Mouse (Mus musculus): ENCODE data around the gene Cct7. TPM values are rescaled to one million over a fixed set of nuclear protein-coding genes. Genes with fewer than 3 reads are reported as not detected.

The Cct7 gene
- total RNA-seq (2021) = 100 to 1,000 TPM; 127 to 135 TPM
- long read RNA-seq, experiment 1, transcript Cct7-201 (12 exons, 2,441 nt) = major isoform, 239 of 253 reads
- long read RNA-seq, experiment 1, partial matches to known transcripts = 11 of 253 reads
- long read RNA-seq, experiment 1, other reads (novel, unspliced or antisense) = 3 of 253 reads
- long read RNA-seq, experiment 2, transcript Cct7-201 (12 exons, 2,441 nt) = major isoform, 243 of 268 reads
- long read RNA-seq, experiment 2, partial matches to known transcripts = 17 of 268 reads
- long read RNA-seq, experiment 2, other reads (novel, unspliced or antisense) = 8 of 268 reads

GRCm38 (mm10) chr6:85450697-85451663 is at the start of gene Cct7:
TSS of gene Cct7 (plus strand) at chr6:85451514.
- H3K4me3 ChIP-seq = peak within 1 kb of the TSS; percentile 73
- peak; percentile 99 for DNase-seq
- intact Hi-C loops (cut with DNase I) = loop anchor here (2.0 to 5.0 kb wide), 2 partner anchors 118 to 511 kb away; partner anchors contain the start of genes Dusp11 and Sfxn5
- peak; percentile 69 for TF ChIP-seq CTCF (IDR thresholded peaks at IDR 0.05)
- peak within 1 kb of the TSS; percentile 98 for H3K27ac ChIP-seq

- no peak for DNase-seq
- peak overlapping the region; percentile 75 for H3K27ac ChIP-seq
- no peak overlapping the region for H3K4me3 ChIP-seq
- intact Hi-C loops (cut with DNase I) = loop anchor here (5.0 kb wide), 1 partner anchor 250 kb away; no protein-coding TSS in a partner anchor
- TF ChIP-seq CTCF (IDR thresholded peaks at IDR 0.05) = no peak
These were observed 48.7 kb upstream of the Cct7 start for GRCm38 (mm10) chr6:85402613-85403012.

- intact Hi-C loops (cut with DNase I) = loop anchor here (5.0 kb wide), 1 partner anchor 251 kb away; no protein-coding TSS in a partner anchor
- TF ChIP-seq CTCF (IDR thresholded peaks at IDR 0.05) = no peak
- Histone ChIP-seq H3K27ac (peak overlapping the region; percentile 81), H3K4me3 (no peak overlapping the region)
- no peak for DNase-seq
These were observed 48.3 kb upstream of the Cct7 start for GRCm38 (mm10) chr6:85403039-85403438.

- Histone ChIP-seq H3K27ac (no peak overlapping the region), H3K4me3 (0 out of 2 replicates have a peak overlapping the region, but pooled peaks have one; percentile 11)
- intact Hi-C loops (cut with DNase I) = no loop called here
- TF ChIP-seq CTCF (IDR thresholded peaks at IDR 0.05) = no peak
- no peak for DNase-seq
These were observed 42.3 kb upstream of the Cct7 start for GRCm38 (mm10) chr6:85409003-85409402.

GRCm38 (mm10) chr6:85410771-85411273 is 40.5 kb upstream of the Cct7 start:
- DNase-seq = peak; percentile 53
- no peak overlapping the region for H3K4me3 ChIP-seq
- H3K27ac ChIP-seq = no peak overlapping the region
- peak; percentile 77 for TF ChIP-seq CTCF (IDR thresholded peaks at IDR 0.05)
- intact Hi-C loops (cut with DNase I) = loop anchor here (5.0 kb wide), 1 partner anchor 254 kb away; no protein-coding TSS in a partner anchor

GRCm38 (mm10) chr6:85415829-85416228 is 35.5 kb upstream of the Cct7 start:
- no peak overlapping the region for H3K27ac ChIP-seq
- H3K4me3 ChIP-seq = no peak overlapping the region
- DNase-seq = no peak
- TF ChIP-seq CTCF (IDR thresholded peaks at IDR 0.05) = no peak
- intact Hi-C loops (cut with DNase I) = no loop called here

GRCm38 (mm10) chr6:85419150-85419549 is 32.2 kb upstream of the Cct7 start:
- no peak for DNase-seq
- no peak overlapping the region for H3K4me3 ChIP-seq
- intact Hi-C loops (cut with DNase I) = no loop called here
- no peak overlapping the region for H3K27ac ChIP-seq
- TF ChIP-seq CTCF (IDR thresholded peaks at IDR 0.05) = no peak

- intact Hi-C loops (cut with DNase I) = no loop called here
- DNase-seq = no peak
- no peak for TF ChIP-seq CTCF (IDR thresholded peaks at IDR 0.05)
These were observed 27.4 kb upstream of the Cct7 start, which contains the start of gene Noto for GRCm38 (mm10) chr6:85423836-85424379. TSS of gene Noto (plus strand) at chr6:85423886.

GRCm38 (mm10) chr6:85431274-85431841 is 20.0 kb upstream of the Cct7 start:
- peak overlapping the region; percentile 92 for H3K4me3 ChIP-seq
- TF ChIP-seq CTCF (IDR thresholded peaks at IDR 0.05) = no peak
- H3K27ac ChIP-seq = peak overlapping the region; percentile 78
- intact Hi-C loops (cut with DNase I) = no loop called here
- no peak for DNase-seq

More at GRCm38 (mm10) chr6:85423836-85424379, 27.4 kb upstream of the Cct7 start, which contains the start of gene Noto:
- Histone ChIP-seq H3K4me3 (no peak within 1 kb of the TSS), H3K27ac (no peak within 1 kb of the TSS)

- TF ChIP-seq CTCF (IDR thresholded peaks at IDR 0.05) = no peak
- intact Hi-C loops (cut with DNase I) = no loop called here
- peak within 1 kb of the TSS; percentile 78 for H3K27ac ChIP-seq
- peak within 1 kb of the TSS; percentile 92 for H3K4me3 ChIP-seq
- DNase-seq = peak; percentile 92
These were observed 19.4 kb upstream of the Cct7 start, which contains the start of gene Smyd5 for GRCm38 (mm10) chr6:85431842-85432431. TSS of gene Smyd5 (plus strand) at chr6:85431989.

- TF ChIP-seq CTCF (IDR thresholded peaks at IDR 0.05) = no peak
- DNase-seq = no peak
- intact Hi-C loops (cut with DNase I) = no loop called here
- Histone ChIP-seq H3K4me3 (no peak overlapping the region), H3K27ac (no peak overlapping the region)
These were observed 17.4 kb upstream of the Cct7 start for GRCm38 (mm10) chr6:85433865-85434264.

All from gastrocnemius, adult 2 months (tissue).